Mouse (Mus musculus): ENCODE results near the gene Phf11b. TPM values are rescaled to one million over a fixed set of nuclear protein-coding genes. Genes with fewer than 3 reads are reported as not detected.
"Not testable (repeated sequence)": the region's sequence is repeated elsewhere in the genome, so short reads cannot be mapped to it uniquely, and the experiment has no call there.

Phf11b gene
- polyA plus RNA-seq, 1 experiment: 0.06 TPM

- TF ChIP-seq MYOG (IDR thresholded peaks at IDR 0.05; ENCODE audit: control insufficient read depth in 1 of 3, insufficient read depth in 1 of 3, insufficient read length in 2 of 3, low read depth in 2 of 3) (no peak), CEBPB (IDR thresholded peaks at IDR 0.05; ENCODE audit: insufficient read depth, poor library complexity, severe bottlenecking) (no peak), MYOD1 (IDR thresholded peaks at IDR 0.05; ENCODE audit: control insufficient read depth in 1 of 3, insufficient read length in 2 of 3, low read depth in 2 of 3) (no peak), REST (IDR thresholded peaks at IDR 0.05; ENCODE audit: insufficient read depth, insufficient read length) (no peak), POLR2A (IDR thresholded peaks at IDR 0.05; ENCODE audit: insufficient read length, low read depth) (no peak), TCF12 (IDR thresholded peaks at IDR 0.05; ENCODE audit: insufficient read depth, poor library complexity, severe bottlenecking) (no peak), MAX (IDR thresholded peaks at IDR 0.05; ENCODE audit: low read depth) (no peak), POLR2AphosphoS2 (IDR thresholded peaks at IDR 0.05; ENCODE audit: insufficient read length, low read depth) (no peak), TCF3 (IDR thresholded peaks at IDR 0.05; ENCODE audit: insufficient read length, low read depth) (no peak), SRF (IDR thresholded peaks at IDR 0.05; ENCODE audit: control insufficient read depth, insufficient read length, low read depth) (no peak), E2F4 (IDR thresholded peaks at IDR 0.05; ENCODE audit: insufficient read depth) (no peak)
- Histone ChIP-seq H3K4me2 (ENCODE audit: low read depth) (no peak overlapping the region), H3K79me2 (ENCODE audit: control insufficient read depth, insufficient read depth) (no peaks in the 10 kb centered on the region), H3ac (ENCODE audit: control insufficient read depth, insufficient read length) (no peak overlapping the region), H3K36me3 (ENCODE audit: control insufficient read depth, insufficient read depth) (no peaks in the 10 kb centered on the region), H3K4me3 (no peak overlapping the region), H3K27me3 (ENCODE audit: control insufficient read depth, insufficient read depth, insufficient read length) (no peaks in the 10 kb centered on the region)
Observed at GRCm38 (mm10) chr14:59339541-59339940, 1.6 kb downstream of the Phf11b start.

GRCm38 (mm10) chr14:59336056-59336455, 5.1 kb downstream of the Phf11b start:
- not testable (repeated sequence) for H3K4me3 ChIP-seq

GRCm38 (mm10) chr14:59330499-59330898, 10.7 kb downstream of the Phf11b start:
- not testable (repeated sequence) for H3K4me2 ChIP-seq (ENCODE audit: low read depth); H3K79me2 ChIP-seq (ENCODE audit: control insufficient read depth, insufficient read depth); H3K4me3 ChIP-seq; H3K36me3 ChIP-seq (ENCODE audit: control insufficient read depth, insufficient read depth); H3K27me3 ChIP-seq (ENCODE audit: control insufficient read depth, insufficient read depth, insufficient read length); H3ac ChIP-seq (ENCODE audit: control insufficient read depth, insufficient read length)

More at GRCm38 (mm10) chr14:59336056-59336455, 5.1 kb downstream of the Phf11b start:
- H3K4me2 ChIP-seq (ENCODE audit: low read depth); H3ac ChIP-seq (ENCODE audit: control insufficient read depth, insufficient read length); H3K36me3 ChIP-seq (ENCODE audit: control insufficient read depth, insufficient read depth); H3K27me3 ChIP-seq (ENCODE audit: control insufficient read depth, insufficient read depth, insufficient read length); H3K79me2 ChIP-seq (ENCODE audit: control insufficient read depth, insufficient read depth): not testable (repeated sequence)

GRCm38 (mm10) chr14:59319970-59320369, 21.2 kb downstream of the Phf11b start:
- H3K79me2 ChIP-seq (ENCODE audit: control insufficient read depth, insufficient read depth); H3K4me2 ChIP-seq (ENCODE audit: low read depth); H3ac ChIP-seq (ENCODE audit: control insufficient read depth, insufficient read length); H3K27me3 ChIP-seq (ENCODE audit: control insufficient read depth, insufficient read depth, insufficient read length); H3K4me3 ChIP-seq; H3K36me3 ChIP-seq (ENCODE audit: control insufficient read depth, insufficient read depth): not testable (repeated sequence)

GRCm38 (mm10) chr14:59319036-59319435, 22.1 kb downstream of the Phf11b start:
- H3K79me2 ChIP-seq (ENCODE audit: control insufficient read depth, insufficient read depth): not testable (repeated sequence)

GRCm38 (mm10) chr14:59297391-59297790, 43.8 kb downstream of the Phf11b start, which contains the start of gene Phf11a:
Gene Phf11a, minus strand, starts transcription at chr14:59297522.
- H3K4me2 ChIP-seq (ENCODE audit: low read depth); H3K4me3 ChIP-seq; H3K27me3 ChIP-seq (ENCODE audit: control insufficient read depth, insufficient read depth, insufficient read length): not testable (repeated sequence)

More at GRCm38 (mm10) chr14:59319036-59319435, 22.1 kb downstream of the Phf11b start:
- not testable (repeated sequence) for H3ac ChIP-seq (ENCODE audit: control insufficient read depth, insufficient read length); H3K27me3 ChIP-seq (ENCODE audit: control insufficient read depth, insufficient read depth, insufficient read length); H3K36me3 ChIP-seq (ENCODE audit: control insufficient read depth, insufficient read depth); H3K4me3 ChIP-seq; H3K4me2 ChIP-seq (ENCODE audit: low read depth)

GRCm38 (mm10) chr14:59291769-59292168, 49.4 kb downstream of the Phf11b start:
- H3K27me3 ChIP-seq (ENCODE audit: control insufficient read depth, insufficient read depth, insufficient read length); H3K4me3 ChIP-seq; H3K36me3 ChIP-seq (ENCODE audit: control insufficient read depth, insufficient read depth); H3K4me2 ChIP-seq (ENCODE audit: low read depth); H3K79me2 ChIP-seq (ENCODE audit: control insufficient read depth, insufficient read depth); H3ac ChIP-seq (ENCODE audit: control insufficient read depth, insufficient read length): not testable (repeated sequence)

More at GRCm38 (mm10) chr14:59297391-59297790, 43.8 kb downstream of the Phf11b start, which contains the start of gene Phf11a:
- not testable (repeated sequence) for H3K36me3 ChIP-seq (ENCODE audit: control insufficient read depth, insufficient read depth); H3K79me2 ChIP-seq (ENCODE audit: control insufficient read depth, insufficient read depth); H3ac ChIP-seq (ENCODE audit: control insufficient read depth, insufficient read length)

GRCm38 (mm10) chr14:59274961-59275360, 66.2 kb downstream of the Phf11b start:
- H3K36me3 ChIP-seq (ENCODE audit: control insufficient read depth, insufficient read depth); H3K27me3 ChIP-seq (ENCODE audit: control insufficient read depth, insufficient read depth, insufficient read length); H3ac ChIP-seq (ENCODE audit: control insufficient read depth, insufficient read length): not testable (repeated sequence)

More at GRCm38 (mm10) chr14:59274961-59275360, 66.2 kb downstream of the Phf11b start:
- H3K4me3 ChIP-seq; H3K79me2 ChIP-seq (ENCODE audit: control insufficient read depth, insufficient read depth); H3K4me2 ChIP-seq (ENCODE audit: low read depth): not testable (repeated sequence)
